Mouse (Mus musculus): ENCODE results near the gene Pin1rt1.

Pin1rt1 gene

DNA sequence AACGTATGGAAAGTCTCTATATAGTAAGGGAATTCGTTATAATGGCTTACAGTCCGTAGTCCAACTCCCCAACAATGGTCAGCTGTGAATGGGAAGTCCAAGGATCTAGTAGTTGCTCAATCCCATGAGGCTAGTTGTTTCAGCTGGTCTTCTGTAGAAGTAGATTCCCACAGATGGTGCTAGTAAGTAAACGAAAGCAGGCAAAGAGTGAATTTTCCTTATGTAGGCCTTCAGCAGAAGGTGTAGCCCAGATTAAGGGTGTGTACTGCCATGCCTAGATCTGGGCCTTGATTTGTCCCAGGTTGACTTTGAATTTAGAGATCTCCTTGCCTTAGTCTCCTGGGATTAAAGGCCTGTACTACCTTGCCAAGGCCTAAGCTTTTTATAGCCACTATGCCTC is at the start of gene Pin1rt1:
Pin1rt1 (minus strand) TSS at position 101 of the 400 bp plus-strand sequence.
- DNase-seq, result no peak

DNA sequence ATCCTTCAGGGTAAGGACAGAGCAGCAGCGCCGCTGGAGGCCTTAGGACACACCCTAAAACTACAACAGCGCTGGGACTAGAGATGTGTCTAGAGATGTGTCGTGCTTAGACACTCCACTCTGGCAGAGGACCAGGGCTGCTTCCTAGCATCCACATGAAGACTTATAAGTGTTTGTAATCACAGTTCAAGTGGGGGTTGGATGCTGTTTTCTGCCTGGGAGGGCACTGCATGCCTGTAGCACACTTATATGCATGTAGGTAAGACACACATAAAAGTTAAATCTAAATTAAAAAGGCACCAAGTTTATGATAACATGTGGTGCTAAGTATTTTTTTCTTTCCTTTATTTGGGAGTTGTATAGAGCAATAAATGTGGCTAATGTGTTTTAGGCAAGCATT is 47.8 kb upstream of the Pin1rt1 start:
- DNase-seq, result no peak

- no peak for DNase-seq
Measured at GRCm38 (mm10) chr2:104763134-104763703, 47.0 kb upstream of the Pin1rt1 start.

DNA sequence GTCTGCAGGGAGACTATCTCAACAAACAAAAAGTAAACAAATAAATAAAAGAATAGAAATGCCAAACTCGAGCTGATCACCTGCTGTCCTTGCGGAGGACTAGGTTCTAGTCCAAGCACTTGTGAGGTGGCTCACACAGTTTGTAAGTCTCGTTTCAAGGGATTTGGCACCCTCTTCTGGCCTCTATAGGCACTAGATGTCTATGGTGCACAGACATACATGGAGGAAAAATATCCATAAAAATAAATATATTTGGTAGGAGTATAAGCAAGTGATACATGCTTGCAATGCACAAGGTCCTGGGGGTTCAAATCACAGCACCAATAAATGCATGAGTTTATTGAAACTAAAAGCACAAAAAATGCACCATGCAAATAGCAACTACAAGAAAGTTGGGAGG is 34.4 kb upstream of the Pin1rt1 start:
- peak; percentile 22 for DNase-seq

- no peak for DNase-seq
Measured at GRCm38 (mm10) chr2:104748652-104749183, 32.5 kb upstream of the Pin1rt1 start.

- no peak for DNase-seq
Measured at GRCm38 (mm10) chr2:104746251-104746650, 30.1 kb upstream of the Pin1rt1 start.

DNA sequence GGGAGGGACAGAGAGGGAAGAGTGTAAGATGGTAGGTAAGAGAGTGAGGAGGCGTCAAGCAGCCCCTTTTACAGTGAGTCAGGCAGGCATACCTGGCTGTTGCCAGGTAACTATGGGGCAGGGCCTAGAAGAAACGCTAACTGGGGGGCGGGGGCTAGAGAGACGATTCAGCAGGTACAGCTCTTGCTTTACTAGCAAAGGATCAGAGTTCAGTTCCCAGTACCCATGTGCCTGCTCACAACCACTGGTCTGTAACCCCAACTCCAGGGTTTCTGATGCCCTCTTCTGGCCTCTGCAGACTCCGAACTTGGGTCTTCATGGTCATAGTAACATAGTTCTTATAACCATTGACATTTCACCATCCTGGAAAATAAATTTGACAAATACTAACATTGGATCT is 27.8 kb upstream of the Pin1rt1 start:
- DNase-seq, result no peak

GRCm38 (mm10) chr2:104743160-104743559 is 27.0 kb upstream of the Pin1rt1 start:
- DNase-seq, result peak; percentile 34

GRCm38 (mm10) chr2:104742741-104743064 is 26.5 kb upstream of the Pin1rt1 start, which contains the start of gene Depdc7:
Gene Depdc7, minus strand, starts transcription at chr2:104742878.
- DNase-seq, result peak; percentile 94

DNA sequence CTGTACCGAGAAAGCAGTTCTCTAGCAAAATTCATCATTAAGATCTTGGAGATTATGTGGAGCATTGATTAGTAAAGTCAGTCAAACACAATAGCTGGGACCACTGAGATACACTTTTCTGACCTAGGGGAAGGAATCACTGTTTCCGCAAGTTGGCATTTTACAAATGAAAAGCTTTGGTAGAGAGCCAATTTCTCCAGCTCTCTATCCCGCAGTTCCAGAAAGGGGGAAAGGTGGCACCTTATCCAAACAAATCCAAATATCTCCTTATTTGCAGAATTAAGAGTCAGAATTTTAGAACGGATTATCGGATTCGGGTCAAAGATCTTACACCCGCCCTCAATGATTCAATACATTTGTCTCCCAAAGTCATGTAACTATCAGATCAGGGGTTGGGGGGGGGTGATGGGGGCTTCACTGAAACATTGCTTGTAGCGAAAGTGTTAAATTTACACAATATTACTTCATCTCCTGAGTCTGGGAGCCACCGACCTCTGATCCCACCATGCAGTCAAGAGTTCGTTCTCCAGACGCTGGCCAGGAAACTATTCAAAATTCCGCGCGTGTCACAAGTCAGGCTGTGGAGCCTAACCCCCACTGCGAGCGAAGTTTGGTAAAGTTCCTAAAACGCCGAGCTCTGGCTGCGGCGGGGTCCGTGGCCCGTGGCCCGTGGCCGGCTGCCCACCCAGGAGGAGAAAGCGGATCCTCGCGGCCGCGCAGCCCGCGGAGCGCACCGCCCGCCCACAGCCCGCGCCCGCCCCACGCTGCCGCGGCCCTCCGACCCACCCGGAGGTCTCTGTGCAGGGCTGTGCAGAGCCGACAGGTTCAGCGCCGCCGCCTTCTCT is 25.9 kb upstream of the Pin1rt1 start:
- peak; percentile 31 for DNase-seq

GRCm38 (mm10) chr2:104741015-104741758 is 25.0 kb upstream of the Pin1rt1 start:
- DNase-seq, result no peak

GRCm38 (mm10) chr2:104740248-104740949 is 24.2 kb upstream of the Pin1rt1 start:
- DNase-seq, result no peak

DNA sequence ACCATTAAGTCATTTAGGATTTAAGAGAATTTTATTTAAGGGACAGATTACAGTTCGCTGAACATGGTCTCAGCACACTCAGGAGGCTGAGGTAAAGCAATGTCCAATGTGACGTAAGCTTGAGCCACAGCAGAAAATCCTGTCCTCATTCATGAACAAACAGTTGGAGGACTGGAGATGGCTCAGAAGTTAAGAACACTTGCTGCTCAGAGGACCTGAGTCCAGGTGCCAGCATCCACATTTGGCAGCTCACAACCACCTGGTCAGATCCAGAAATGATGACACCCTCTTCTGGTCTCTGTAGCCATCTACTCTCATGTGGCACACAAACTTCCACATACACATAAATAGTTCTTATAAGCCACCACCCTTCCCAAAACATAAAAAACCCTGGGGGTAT is 23.5 kb upstream of the Pin1rt1 start:
- no peak for DNase-seq

GRCm38 (mm10) chr2:104736241-104736640 is 20.1 kb upstream of the Pin1rt1 start:
- no peak for DNase-seq

- DNase-seq, result no peak
Measured at GRCm38 (mm10) chr2:104732562-104733256, 16.5 kb upstream of the Pin1rt1 start.

DNA sequence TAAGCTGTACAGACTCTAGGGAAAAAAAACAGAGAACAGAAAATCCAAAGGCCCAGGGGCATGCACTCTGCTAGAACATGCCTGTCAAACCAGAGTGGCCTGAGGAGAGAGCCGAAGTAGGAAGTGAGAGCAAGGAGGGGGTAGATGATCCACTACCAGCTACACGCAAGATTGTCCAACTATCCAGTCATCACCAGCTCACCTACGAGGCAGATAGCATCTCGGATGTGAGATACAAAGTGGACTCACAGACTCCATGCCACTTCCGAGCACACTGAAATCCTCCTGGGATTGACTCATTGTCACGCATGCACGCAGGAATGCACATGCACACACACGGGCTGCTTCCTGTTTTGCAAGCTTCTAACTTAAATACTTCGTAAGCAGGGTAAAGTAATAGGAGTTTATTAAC is 15.9 kb upstream of the Pin1rt1 start:
- no peak for DNase-seq

DNA sequence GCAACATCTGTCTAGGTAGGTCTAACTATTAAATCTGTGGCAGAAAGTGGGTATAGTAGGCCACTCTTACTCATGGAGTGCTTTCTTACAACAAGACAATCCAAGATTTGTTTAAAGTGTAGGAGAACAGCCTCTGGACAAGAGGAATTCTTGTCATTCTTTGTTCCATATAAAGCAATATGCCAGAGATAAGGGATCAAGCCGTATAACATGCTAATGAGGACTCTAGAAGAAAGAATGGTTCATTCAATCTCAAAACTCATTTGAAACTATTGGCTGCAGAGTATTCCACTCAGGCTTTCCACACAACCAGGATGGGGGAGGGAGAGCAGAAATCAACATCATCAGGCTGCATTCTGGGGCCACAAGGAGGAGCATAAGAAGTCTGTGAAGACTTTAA is 11.2 kb upstream of the Pin1rt1 start:
- no peak for DNase-seq

- DNase-seq, result no peak
Measured at GRCm38 (mm10) chr2:104722021-104722420, 5.8 kb upstream of the Pin1rt1 start.

DNA sequence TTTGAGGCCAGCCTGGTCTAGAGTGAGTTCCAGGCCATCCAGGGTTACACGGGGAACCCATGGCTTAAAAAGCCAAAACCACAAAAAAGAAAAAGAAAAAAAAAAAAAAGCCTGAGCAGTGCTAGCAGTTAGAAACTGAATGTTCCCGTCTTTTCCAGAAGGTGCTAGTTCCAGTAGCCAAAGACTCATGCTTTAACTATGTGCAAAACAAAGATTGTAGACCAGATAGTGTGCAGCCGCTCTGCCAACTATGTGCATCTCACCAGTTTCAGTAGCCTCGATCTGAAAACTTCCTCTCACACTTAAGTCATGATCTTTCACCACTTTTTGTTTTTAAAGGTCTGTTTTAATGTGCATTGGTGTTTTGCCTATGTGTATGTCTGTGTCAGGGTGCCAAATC is 1.6 kb upstream of the Pin1rt1 start:
- DNase-seq, result no peak

DNA sequence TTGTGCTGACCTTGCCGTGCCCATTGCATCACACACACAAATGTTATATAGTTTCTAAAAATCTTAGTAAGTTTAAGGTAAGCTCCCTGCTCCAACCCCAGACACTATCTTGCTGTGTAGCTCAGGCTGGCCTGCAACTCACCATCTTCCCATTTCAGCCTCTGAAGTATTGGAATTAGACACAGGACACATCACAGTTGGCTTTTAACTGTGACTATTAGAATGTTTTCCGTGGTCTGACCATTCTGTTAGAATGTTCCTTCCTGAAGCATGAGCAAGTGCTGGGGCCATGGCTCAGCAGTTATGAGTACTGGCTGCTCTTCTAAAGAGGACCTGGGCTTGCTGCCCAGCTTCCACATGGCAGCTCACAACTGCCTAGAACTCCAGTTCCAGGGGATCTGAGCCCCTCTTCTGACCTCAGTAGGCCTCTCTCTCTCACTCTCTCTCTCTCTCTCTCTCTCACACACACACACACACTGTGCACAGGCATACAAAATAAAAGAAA is 1.1 kb upstream of the Pin1rt1 start:
- no peak for DNase-seq

DNA sequence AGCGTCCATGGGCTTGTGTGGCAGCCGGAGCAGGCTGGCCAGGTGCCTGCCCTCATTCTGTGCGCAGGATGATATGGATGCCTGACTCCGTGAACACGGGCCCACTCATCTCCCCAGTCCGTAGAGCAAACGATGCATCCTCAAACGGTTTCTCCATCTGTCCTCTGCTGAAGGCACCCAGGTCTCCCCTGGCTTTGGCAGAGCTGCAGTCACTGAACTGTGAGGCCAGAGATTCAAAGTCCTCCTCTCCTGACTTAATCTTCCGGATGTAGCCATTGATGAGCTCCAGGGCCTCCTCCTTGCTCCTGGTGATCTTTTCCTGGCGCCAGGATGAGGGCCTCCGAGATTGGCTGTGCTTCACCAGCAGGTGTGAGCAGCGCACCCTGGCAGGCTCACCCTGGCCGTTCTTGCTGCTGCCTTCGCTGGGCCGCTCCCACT is 1.9 kb downstream of the Pin1rt1 start:
- DNase-seq, result no peak

GRCm38 (mm10) chr2:104712486-104712809 is 3.7 kb downstream of the Pin1rt1 start:
- DNase-seq, result no peak
